Mouse (Mus musculus): ENCODE measurements around the gene Gm26602. TPM values are rescaled to one million over a fixed set of nuclear protein-coding genes. Genes with fewer than 3 reads are reported as not detected.

The Gm26602 gene
- polyA plus RNA-seq, 1 experiment from 2014 or later: 33.6 TPM

DNA sequence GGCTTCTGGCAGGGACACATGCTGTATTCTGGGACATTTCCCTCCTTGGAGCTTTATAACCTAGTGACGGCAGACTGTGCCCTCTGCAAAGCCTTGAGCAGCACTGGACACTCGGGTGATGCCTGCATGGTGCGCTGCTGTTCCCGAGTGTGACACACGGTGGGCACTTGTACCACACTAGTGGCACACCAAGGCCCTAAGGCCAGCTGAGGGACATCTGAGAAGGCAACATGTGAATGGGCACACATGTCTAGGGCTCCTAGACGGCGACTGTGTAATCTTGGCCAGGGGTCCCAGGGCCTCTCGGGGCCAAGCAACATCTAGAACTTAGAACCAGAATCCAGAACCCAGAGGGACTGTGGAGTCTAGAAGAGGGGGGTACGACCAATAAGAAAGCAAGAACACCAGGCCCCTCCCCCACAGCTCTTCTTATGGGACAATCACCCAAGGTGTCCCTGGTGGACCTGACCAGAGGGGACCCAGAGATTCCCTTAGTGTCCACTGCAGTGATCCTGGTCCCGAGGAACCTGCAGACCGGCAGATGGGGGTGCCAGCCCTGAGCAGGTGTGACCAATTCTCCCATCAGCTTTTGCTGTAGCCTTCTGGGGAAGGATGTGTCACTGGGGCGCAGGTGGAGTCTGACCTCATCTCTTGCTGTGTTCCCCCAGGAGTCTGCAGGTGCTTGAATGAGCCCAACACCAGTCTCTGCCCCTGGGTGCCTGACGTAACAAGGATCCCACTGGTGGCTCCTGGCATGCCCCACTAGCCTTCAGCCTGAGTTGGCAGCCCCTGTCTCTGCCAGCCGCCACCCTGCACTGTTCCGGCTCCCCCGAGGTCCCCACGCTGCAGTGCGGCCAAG, 19.5 kb downstream of the Gm26602 start:
- peaks cover 26% of the 10 kb centered on the region for H3K36me3 ChIP-seq (ENCODE audit: poor library complexity, severe bottlenecking)
- 0 out of 2 replicates have a peak overlapping the region, but pooled peaks have one; percentile 57 for H3K27ac ChIP-seq
- no peak for ATAC-seq
- 0 out of 2 replicates have a peak overlapping the region, but pooled peaks have one; percentile 93 for H3K4me2 ChIP-seq
- no peaks in the 10 kb centered on the region for H3K27me3 ChIP-seq
- no peak overlapping the region for H3K9ac ChIP-seq
- H3K4me1 ChIP-seq: peaks cover 46% of the 10 kb centered on the region
- H3K9me3 ChIP-seq (replicated peaks): no peaks in the 10 kb centered on the region
- no peak overlapping the region for H3K4me3 ChIP-seq
- WGBS: 88% methylated on average over 18 of the region's 18 CpGs

DNA sequence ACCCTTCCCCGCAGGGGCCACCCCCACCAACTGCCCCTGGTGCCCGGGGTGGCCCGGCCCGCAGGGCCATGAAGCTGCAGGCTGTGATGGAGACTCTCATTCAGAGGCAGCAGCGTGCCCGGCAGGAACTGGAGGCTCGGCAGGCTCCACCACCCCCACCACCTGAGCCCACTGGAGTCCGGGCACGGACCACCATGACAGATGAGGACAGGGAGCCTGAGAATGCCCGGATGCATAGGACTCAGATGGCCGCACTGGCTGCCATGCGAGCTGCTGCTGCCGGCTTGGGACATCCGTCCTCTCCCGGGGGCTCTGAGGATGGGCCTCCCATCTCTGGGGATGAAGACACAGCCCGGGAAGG, 20.1 kb downstream of the Gm26602 start:
- Histone ChIP-seq H3K4me3 (no peak overlapping the region), H3K27ac (no peak overlapping the region), H3K9me3 (replicated peaks) (no peaks in the 10 kb centered on the region), H3K4me2 (no peak overlapping the region), H3K27me3 (no peaks in the 10 kb centered on the region), H3K9ac (no peak overlapping the region), H3K4me1 (peaks cover 43% of the 10 kb centered on the region), H3K36me3 (ENCODE audit: poor library complexity, severe bottlenecking) (peaks cover 26% of the 10 kb centered on the region)
- WGBS: 87% methylated on average over 16 of the region's 16 CpGs
- no peak for ATAC-seq

DNA sequence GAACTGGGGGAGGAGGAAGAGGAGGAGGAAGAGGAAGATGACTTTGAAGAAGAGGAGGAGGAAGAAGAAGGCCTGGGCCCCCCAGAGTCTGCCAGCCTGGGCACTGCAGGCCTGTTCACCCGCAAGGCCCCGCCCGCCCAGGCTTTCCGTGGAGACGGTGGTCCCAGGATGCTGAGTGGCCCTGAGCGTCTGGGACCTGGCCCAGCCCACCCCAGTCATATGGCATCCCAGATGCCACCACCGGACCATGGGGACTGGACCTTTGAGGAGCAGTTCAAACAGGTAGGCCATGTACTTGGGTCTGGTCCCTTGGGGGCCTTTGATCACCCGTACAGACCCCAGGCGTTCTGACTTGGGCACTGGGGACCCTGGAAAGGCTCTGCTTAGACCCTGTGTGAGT, 21.1 kb downstream of the Gm26602 start:
- no peak overlapping the region for H3K9ac ChIP-seq
- no peaks in the 10 kb centered on the region for H3K9me3 ChIP-seq (replicated peaks)
- no peak overlapping the region for H3K27ac ChIP-seq
- H3K4me3 ChIP-seq: no peak overlapping the region
- WGBS: 92% methylated on average over 9 of the region's 9 CpGs
- peaks cover 41% of the 10 kb centered on the region for H3K4me1 ChIP-seq
- H3K27me3 ChIP-seq: no peaks in the 10 kb centered on the region
- no peak for ATAC-seq
- peaks cover 26% of the 10 kb centered on the region for H3K36me3 ChIP-seq (ENCODE audit: poor library complexity, severe bottlenecking)
- H3K4me2 ChIP-seq: no peak overlapping the region

DNA sequence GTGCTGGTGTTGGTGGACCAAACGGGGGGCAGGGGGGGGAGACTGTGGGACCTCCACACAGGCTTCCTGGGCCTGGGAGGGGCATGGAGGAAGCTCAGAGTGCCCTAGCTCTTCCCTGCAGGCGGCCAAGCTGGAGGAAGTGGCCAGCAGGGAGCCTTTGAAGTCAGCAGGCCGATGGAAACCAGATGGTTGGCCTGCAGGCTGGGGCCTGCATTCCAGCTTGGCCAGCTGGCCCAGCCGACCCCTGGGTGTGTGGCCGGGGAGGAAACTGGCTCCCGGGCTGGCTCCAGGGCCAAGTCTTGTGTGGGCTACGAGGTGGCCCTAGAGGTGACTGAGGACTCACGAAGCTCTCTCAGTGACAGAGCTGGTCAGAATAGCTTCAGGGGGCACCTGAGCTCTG, 22.1 kb downstream of the Gm26602 start:
- peak overlapping the region; percentile 22 for H3K4me2 ChIP-seq
- ATAC-seq: no peak
- H3K4me1 ChIP-seq: peaks cover 48% of the 10 kb centered on the region
- H3K27me3 ChIP-seq: no peaks in the 10 kb centered on the region
- 26% methylated on average over 8 of the region's 8 CpGs for whole genome bisulfite sequencing
- H3K27ac ChIP-seq: peak overlapping the region; percentile 25; the same call in 1 of the 2 replicates
- no peak overlapping the region for H3K4me3 ChIP-seq
- no peaks in the 10 kb centered on the region for H3K9me3 ChIP-seq (replicated peaks)
- H3K9ac ChIP-seq: peak overlapping the region; percentile 37; the same call in 1 of the 2 replicates
- peaks cover 26% of the 10 kb centered on the region for H3K36me3 ChIP-seq (ENCODE audit: poor library complexity, severe bottlenecking)

DNA sequence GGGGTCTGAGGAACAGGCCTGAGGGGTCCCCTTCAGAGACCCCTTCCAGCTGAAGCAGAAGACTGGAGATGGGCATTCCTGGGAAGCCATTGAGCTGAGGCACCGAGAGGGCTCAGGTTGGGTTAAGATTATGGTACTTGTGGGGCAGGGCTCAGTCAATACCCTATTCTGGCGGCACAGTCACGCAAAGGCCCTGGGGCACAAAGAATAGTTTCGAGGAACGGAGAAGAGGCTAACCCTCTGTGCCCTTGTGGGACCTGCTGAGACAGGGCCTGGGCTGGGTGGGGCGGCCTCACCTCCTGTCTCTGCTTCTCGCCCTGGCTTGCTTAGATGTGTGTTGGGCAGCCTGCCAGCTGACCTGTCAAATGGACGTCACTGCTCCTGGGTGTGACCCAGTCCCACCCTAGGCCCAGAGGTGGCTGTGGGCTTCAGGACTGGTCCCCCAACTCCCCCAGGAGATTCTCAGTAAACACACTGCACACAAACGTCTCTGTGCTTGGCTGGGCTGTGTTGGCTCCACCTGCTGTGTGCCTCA, 22.6 kb downstream of the Gm26602 start:
- H3K27me3 ChIP-seq: no peaks in the 10 kb centered on the region
- peaks cover 26% of the 10 kb centered on the region for H3K36me3 ChIP-seq (ENCODE audit: poor library complexity, severe bottlenecking)
- H3K9ac ChIP-seq: no peak overlapping the region
- no peaks in the 10 kb centered on the region for H3K9me3 ChIP-seq (replicated peaks)
- no peak for ATAC-seq
- WGBS: 77% methylated on average over 9 of the region's 9 CpGs
- 0 out of 2 replicates have a peak overlapping the region, but pooled peaks have one; percentile 10 for H3K27ac ChIP-seq
- H3K4me2 ChIP-seq: no peak overlapping the region
- H3K4me1 ChIP-seq: peaks cover 46% of the 10 kb centered on the region
- H3K4me3 ChIP-seq: no peak overlapping the region

DNA sequence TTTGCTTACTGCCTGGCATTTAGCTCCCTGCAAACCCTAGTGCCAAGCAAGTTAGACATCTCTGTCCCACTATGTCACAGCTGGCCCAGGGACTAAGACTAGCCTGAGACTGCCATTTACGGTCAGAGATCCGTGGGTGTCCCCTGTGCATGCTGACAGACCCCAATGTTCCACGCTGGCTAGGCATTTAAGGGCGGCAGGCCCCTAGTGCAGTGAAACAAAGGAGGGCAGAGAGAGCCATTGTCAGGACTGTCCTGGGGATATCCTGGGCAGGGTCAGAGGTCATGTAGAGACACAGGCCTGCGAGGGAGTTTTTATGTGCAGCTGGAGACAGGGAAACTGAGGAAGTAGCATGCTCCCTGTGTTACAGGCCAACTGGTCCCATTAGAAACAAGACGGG, 23.2 kb downstream of the Gm26602 start:
- H3K27ac ChIP-seq: peak overlapping the region; percentile 55; the same call in 1 of the 2 replicates
- no peak overlapping the region for H3K9ac ChIP-seq
- peaks cover 42% of the 10 kb centered on the region for H3K4me1 ChIP-seq
- H3K4me2 ChIP-seq: no peak overlapping the region
- H3K27me3 ChIP-seq: no peaks in the 10 kb centered on the region
- no peak for ATAC-seq
- WGBS: 32% methylated on average over 6 of the region's 6 CpGs
- H3K4me3 ChIP-seq: no peak overlapping the region
- peaks cover 26% of the 10 kb centered on the region for H3K36me3 ChIP-seq (ENCODE audit: poor library complexity, severe bottlenecking)
- H3K9me3 ChIP-seq (replicated peaks): no peaks in the 10 kb centered on the region

DNA sequence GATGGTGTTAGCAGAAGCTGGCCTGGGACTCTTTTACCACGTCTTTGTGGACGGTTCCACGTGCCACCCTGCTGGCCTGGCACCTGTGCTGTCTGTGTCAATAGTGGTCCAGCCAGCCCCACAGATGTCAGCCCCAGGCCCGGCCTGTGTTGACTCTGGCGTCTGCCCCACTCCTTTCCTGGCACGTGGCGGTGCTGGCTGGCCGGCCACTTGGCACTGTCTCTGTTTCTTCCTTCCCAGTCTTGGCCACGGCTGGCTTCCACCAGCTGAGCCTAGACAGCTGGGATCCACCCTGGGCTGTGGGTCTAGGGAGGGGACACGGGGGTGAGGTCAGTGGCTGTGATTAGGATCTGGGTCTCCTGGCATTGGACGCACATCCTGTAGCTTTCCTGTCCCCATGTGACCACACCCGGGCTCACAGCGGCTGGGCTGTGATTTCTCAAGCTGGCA, 23.6 kb downstream of the Gm26602 start:
- Histone ChIP-seq H3K27ac (peak overlapping the region; percentile 55; the same call in 1 of the 2 replicates), H3K9me3 (replicated peaks) (no peaks in the 10 kb centered on the region), H3K27me3 (no peaks in the 10 kb centered on the region), H3K4me1 (peaks cover 37% of the 10 kb centered on the region), H3K4me3 (no peak overlapping the region), H3K9ac (no peak overlapping the region), H3K36me3 (ENCODE audit: poor library complexity, severe bottlenecking) (peaks cover 26% of the 10 kb centered on the region), H3K4me2 (no peak overlapping the region)
- WGBS: 74% methylated on average over 13 of the region's 13 CpGs
- no peak for ATAC-seq

DNA sequence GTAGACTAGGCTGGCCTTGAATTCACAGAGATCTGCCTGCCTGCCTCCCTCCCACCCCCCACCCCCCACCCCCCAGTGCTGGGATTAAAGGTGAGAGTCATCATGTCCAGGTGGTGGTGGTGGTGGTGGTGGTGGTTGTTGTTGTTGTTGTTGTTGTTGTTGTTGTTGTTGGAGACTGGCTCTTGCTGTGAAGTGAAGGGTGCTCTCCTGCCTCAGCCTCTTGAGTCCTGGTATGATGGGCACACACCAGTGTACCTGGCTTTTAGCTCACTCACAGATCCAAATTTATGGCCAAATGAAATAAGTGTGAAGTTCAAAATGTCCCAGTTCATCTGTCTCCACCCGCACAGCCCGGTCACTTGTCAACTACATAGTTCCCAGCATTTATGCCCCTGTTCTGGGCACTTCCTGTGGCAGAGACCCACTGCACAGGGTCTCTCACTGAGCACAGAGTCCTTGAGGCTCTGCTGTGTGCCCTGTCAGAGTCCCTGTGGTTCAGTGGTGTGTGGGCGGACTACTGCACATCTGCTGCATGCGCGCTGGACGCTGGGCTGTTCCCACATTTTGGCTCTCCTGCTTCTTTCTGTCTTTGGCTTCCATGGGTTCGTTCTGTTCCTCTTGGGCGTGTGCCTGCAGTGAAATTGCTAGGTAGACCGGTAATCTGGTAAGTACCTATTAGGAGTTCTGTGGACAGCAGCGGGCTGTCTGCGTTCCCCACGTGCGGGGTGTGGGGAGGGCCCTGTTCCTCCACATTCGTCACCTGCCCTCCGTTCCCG, 24.3 kb downstream of the Gm26602 start:
- Histone ChIP-seq H3K4me2 (no peak overlapping the region), H3K27me3 (no peaks in the 10 kb centered on the region), H3K36me3 (ENCODE audit: poor library complexity, severe bottlenecking) (peaks cover 26% of the 10 kb centered on the region), H3K9ac (no peak overlapping the region), H3K9me3 (replicated peaks) (no peaks in the 10 kb centered on the region), H3K27ac (0 out of 2 replicates have a peak overlapping the region, but pooled peaks have one; percentile 15), H3K4me1 (peaks cover 32% of the 10 kb centered on the region), H3K4me3 (no peak overlapping the region)
- ATAC-seq: no peak
- WGBS: 93% methylated on average over 16 of the region's 16 CpGs

DNA sequence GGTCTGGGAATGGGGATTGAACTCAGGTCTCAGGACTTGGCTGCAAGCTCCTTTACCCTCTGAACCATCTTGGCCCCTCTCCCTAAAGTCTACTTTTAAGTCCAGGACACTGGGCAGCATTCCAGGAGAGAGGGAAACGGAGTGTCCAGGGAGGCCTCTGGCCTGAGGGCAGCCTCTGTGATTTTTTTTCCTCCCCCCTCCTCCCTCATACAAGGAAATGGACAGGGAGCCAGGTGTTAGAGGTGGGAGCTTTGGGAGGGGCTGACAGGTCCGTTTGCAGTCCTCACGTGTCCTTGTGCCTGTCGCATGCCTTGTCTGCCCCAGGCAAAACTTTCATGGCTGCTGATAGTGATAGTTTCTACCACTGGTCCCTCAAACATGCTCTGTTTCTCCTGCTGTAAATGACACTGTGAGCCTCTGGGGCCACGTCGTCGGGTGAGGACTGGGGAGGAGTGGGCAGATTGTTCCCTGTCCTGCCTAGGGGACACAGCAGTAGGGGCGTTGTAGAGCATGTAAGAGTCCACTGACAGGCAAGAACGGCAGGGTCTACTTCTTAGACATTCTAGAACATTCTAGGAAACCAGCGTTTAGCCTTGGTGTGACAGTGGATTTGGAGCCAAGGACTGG, 25.7 kb downstream of the Gm26602 start:
- Histone ChIP-seq H3K36me3 (ENCODE audit: poor library complexity, severe bottlenecking) (peaks cover 16% of the 10 kb centered on the region), H3K9ac (peak overlapping the region; percentile 8; the same call in 1 of the 2 replicates), H3K4me2 (no peak overlapping the region), H3K4me1 (peaks cover 27% of the 10 kb centered on the region), H3K9me3 (replicated peaks) (no peaks in the 10 kb centered on the region), H3K27ac (no peak overlapping the region), H3K4me3 (no peak overlapping the region), H3K27me3 (no peaks in the 10 kb centered on the region)
- WGBS: 83% methylated on average over 10 of the region's 10 CpGs
- no peak for ATAC-seq

DNA sequence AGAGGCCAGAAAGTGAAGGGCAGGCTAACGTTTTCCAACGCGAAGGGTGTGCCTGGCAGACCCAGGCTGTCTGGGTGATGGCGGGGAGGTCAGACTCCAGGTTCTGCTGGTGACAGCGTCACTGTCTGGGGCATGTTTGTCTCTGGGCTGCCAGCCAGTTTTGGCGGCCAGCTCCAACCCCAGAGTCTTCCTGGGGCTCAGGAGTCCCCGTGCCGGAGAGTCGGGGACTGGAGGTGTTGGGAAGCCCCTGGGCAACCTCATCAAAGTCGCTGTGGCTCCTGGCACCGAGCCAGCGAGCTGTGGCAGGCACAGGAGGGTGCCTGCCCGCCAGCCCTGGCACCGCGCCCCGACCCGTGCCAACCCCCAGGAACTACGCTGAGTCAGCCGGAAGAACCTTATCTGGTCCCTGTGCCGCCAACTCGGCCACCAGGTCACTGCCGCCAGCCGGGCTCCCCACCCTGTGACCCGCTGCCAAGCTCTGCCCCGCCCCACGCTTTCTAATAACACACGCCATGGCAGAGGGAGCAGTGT, 26.3 kb downstream of the Gm26602 start:
- peaks cover 27% of the 10 kb centered on the region for H3K4me1 ChIP-seq
- ATAC-seq: no peak
- no peak overlapping the region for H3K4me2 ChIP-seq
- H3K4me3 ChIP-seq: no peak overlapping the region
- H3K36me3 ChIP-seq (ENCODE audit: poor library complexity, severe bottlenecking): peaks cover 16% of the 10 kb centered on the region
- H3K9me3 ChIP-seq (replicated peaks): no peaks in the 10 kb centered on the region
- whole genome bisulfite sequencing: 67% methylated on average over 27 of the region's 27 CpGs
- H3K27me3 ChIP-seq: no peaks in the 10 kb centered on the region
- peak overlapping the region; percentile 8; the same call in 1 of the 2 replicates for H3K9ac ChIP-seq
- no peak overlapping the region for H3K27ac ChIP-seq

DNA sequence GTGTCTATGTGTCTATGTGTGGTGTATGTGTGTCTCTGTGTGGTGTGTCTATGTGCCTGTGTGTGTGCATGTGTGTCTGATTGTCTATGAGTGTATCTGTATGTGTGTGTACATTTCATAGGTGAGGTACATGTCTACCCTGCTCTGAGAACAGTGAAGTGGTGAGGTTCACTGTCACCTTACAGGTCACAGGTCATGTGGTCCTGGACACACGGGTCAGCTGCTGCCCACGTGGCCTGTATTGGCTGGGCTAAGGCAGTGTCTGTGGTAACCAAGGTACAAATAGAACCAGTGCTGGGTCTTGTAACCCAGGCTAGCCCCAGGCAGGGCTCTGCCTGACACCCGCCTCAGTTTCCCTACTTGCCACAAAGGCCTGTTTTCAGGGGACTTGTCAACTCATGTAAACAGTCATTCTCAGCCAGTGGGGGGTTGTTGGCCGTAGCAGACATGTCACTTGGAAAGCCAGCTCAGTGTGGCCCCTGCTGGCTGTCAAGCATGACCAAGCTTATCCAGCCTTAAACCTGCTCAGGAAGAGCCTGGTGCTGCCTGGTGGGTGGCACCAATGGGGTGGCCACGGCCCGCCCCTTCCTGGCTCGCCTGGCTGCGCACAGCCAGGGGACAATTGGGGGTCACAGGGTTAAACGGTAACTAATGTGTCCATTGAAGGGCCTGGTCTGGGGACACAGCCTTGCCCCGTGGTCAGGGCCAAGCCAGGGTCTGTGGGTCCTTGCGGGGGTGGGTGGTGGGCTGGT, 27.3 kb downstream of the Gm26602 start:
- H3K4me3 ChIP-seq: no peak overlapping the region
- WGBS: 76% methylated on average over 11 of the region's 11 CpGs
- H3K9me3 ChIP-seq (replicated peaks): no peaks in the 10 kb centered on the region
- H3K4me1 ChIP-seq: peaks cover 21% of the 10 kb centered on the region
- no peak for ATAC-seq
- H3K9ac ChIP-seq: no peak overlapping the region
- H3K36me3 ChIP-seq (ENCODE audit: poor library complexity, severe bottlenecking): peaks cover 10% of the 10 kb centered on the region
- H3K27ac ChIP-seq: no peak overlapping the region
- H3K4me2 ChIP-seq: no peak overlapping the region
- no peaks in the 10 kb centered on the region for H3K27me3 ChIP-seq
